ENCODE assay signal across 15 mouse cellular contexts in the genomic region with DNA sequence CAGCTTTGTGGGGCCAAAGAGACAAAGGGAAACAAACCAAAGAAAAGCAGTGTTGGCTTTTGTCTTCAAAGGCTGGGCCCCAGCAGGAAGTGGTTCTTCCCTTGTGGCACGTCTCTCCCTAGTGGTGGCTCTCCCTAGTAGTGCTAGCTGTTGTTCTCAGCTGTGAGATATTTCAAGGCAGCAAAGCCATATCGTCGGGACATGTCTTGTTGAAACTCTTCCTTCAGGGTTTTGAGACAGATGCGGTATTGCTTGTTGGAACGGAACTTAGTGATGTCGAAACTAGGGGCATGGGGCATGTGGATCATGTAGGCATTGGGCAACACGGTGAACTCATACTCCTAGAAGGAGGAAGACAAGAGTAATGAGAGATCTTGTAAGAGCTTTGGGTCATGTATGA. TPM values are rescaled to one million over a fixed set of nuclear protein-coding genes. Genes with fewer than 3 reads are reported as not detected.
A peak's percentile ranks its signal among the peaks of the same experiment; 100 is the strongest.
DNase-seq lines count a peak whose midpoint lies in the region; TF ChIP-seq lines count a peak whose summit lies in the region.
"Had no signal": no experiment of that assay in that cellular context is flagged by ENCODE, and none has a peak within 500 bp of the region (broad histone marks: within the 10 kb centered on the region; RNA-seq: fewer than 3 reads in every experiment).

No protein-coding gene starts in this region.

- peak; percentile 13 for DNase-seq in layer of hippocampus, adult 11-12 months (ENCODE audit: low spot score)
- DNase-seq in layer of hippocampus, adult 2 months (ENCODE audit: low spot score in 2 of 2), result no peak
- peak; percentile 96 for DNase-seq in gonadal fat pad, adult 2 months (ENCODE audit: low read depth)
- DNase-seq in lung, postnatal 25 days (ENCODE audit: low spot score), result peak; percentile 47
- peak; percentile 26 for DNase-seq in thymus, postnatal 14 days
- no peak for DNase-seq in cerebellum, postnatal 36 days
- DNase-seq in kidney, postnatal 36 days, result no peak
- no peak for DNase-seq in left cerebral cortex, adult 18-20 months (ENCODE audit: low spot score in 2 of 2)
- DNase-seq: embryo, embryonic 11 days; gastrocnemius, postnatal 14 days; heart, postnatal 10 days; left cerebral cortex, postnatal 4 days had no signal

- TF ChIP-seq CTCF in layer of hippocampus, adult 2 months (conservative IDR thresholded peaks at IDR 0.05), result no peak

- no peak overlapping the region for H3K4me3 ChIP-seq in layer of hippocampus, adult 2 months
- H3K4me3 ChIP-seq: forebrain, embryonic 13.5 days; intestine, embryonic 15.5 days; neural tube, embryonic 13.5 days had no signal

- no peak overlapping the region for H3K27ac ChIP-seq in layer of hippocampus, adult 2 months
- H3K27ac ChIP-seq: forebrain, embryonic 13.5 days; intestine, embryonic 15.5 days; neural tube, embryonic 13.5 days had no signal

RNA-seq across cellular contexts. Expression of a gene that starts 54.0 kb away (rescaled TPM):
- total RNA-seq in layer of hippocampus, adult 2 months (2021), result under 1 TPM; 0.31 to 0.32 TPM
- 2.3 and 4.2 TPM in 2 replicates for polyA plus RNA-seq in gonadal fat pad, adult 2 months (2012; rRNA removed)
- total RNA-seq in left cerebral cortex, adult 18-20 months (2021), result under 1 TPM in 1 of 2 experiments, not detected in 1; 0.19 TPM

Comparison
In these comparisons a context has a peak if more than half of its experiments do, and no peak if none do; other contexts are left out.
1. DNase-seq: peak in layer of hippocampus, adult 11-12 months (single experiment), gonadal fat pad, adult 2 months (single experiment), lung, postnatal 25 days (single experiment) and thymus, postnatal 14 days (single experiment); none in layer of hippocampus, adult 2 months (0 of 2), cerebellum, postnatal 36 days (0 of 2), kidney, postnatal 36 days (0 of 2) and left cerebral cortex, adult 18-20 months (0 of 2).